Comparison of ENCODE assay signal across 8 mouse cellular contexts in genomic region chr6:85380901-85381647, GRCm38 (mm10). TPM values are rescaled to one million over a fixed set of nuclear protein-coding genes. Genes with fewer than 3 reads are reported as not detected.
DNase-seq lines count a peak whose midpoint lies in the region; ATAC-seq and TF ChIP-seq lines count a peak whose summit lies in the region.

No protein-coding gene starts in this region.

- peak overlapping the region; percentile 65 for H3K9ac ChIP-seq in ES-Bruce4 (ENCODE audit: low read depth, poor library complexity, severe bottlenecking)
- 0 out of 2 replicates have a peak overlapping the region, but pooled peaks have one; percentile 2 for H3K9ac ChIP-seq in liver, postnatal 0 days (replicated peaks)

- peak overlapping the region; percentile 68 for H3K4me2 ChIP-seq in liver, postnatal 0 days (ENCODE audit: low read depth, low read length)

- peak; percentile 78 for ATAC-seq in granulocyte monocyte progenitor cell, adult 5-6 weeks (replicated peaks; ENCODE audit: poor library complexity, severe bottlenecking)
- ATAC-seq in liver, postnatal 0 days: 0 out of 2 replicates have a peak, but pooled peaks have one; percentile 19

- no peaks in the 10 kb centered on the region for H3K27me3 ChIP-seq in ES-Bruce4 (ENCODE audit: control insufficient read depth, insufficient read depth, low read length, poor library complexity, severe bottlenecking)
- H3K27me3 ChIP-seq in liver, postnatal 0 days (ENCODE audit: insufficient read depth, low read length): no peaks in the 10 kb centered on the region

- peak overlapping the region; percentile 28; the same call in 1 of the 2 replicates for H3K27ac ChIP-seq in gastrocnemius, adult 2 months
- H3K27ac ChIP-seq in ES-Bruce4 (ENCODE audit: insufficient read depth, low read length): peak overlapping the region; percentile 61
- H3K27ac ChIP-seq in liver, postnatal 0 days (ENCODE audit: low read depth): no peak overlapping the region

- no peak for DNase-seq in gastrocnemius, adult 2 months
- DNase-seq in gastrocnemius, adult 8-10 months (ENCODE audit: low spot score in 2 of 2): no peak
- DNase-seq in liver, postnatal 0 days: no peak
- peak; percentile 11 to 22 for DNase-seq in thymus, postnatal 36 days
- DNase-seq in left cerebral cortex, adult 9 months (ENCODE audit: low spot score in 2 of 2): no peak
- DNase-seq in adipocyte (ENCODE audit: low spot score): no peak

- no peak for TF ChIP-seq CTCF in gastrocnemius, adult 2 months (IDR thresholded peaks at IDR 0.05)
- TF ChIP-seq CTCF in ES-Bruce4 (IDR thresholded peaks at IDR 0.05; ENCODE audit: low read depth, low read length): no peak
- no peak for TF ChIP-seq CTCF in liver, postnatal 0 days (IDR thresholded peaks at IDR 0.05; ENCODE audit: low read depth)

- 0 out of 2 replicates have a peak, but pooled peaks have one; percentile 31 for TF ChIP-seq EP300 in ES-Bruce4 (IDR thresholded peaks at IDR 0.05; ENCODE audit: insufficient read depth, low read depth, low read length)
- TF ChIP-seq EP300 in liver, postnatal 0 days (IDR thresholded peaks at IDR 0.05; ENCODE audit: low read depth): no peak

- no peak for TF ChIP-seq POLR2A in ES-Bruce4 (IDR thresholded peaks at IDR 0.05; ENCODE audit: insufficient read depth, low read length)

- WGBS in liver, postnatal 0 days (ENCODE audit: insufficient replicate concordance): 23% methylated on average over 16 of the region's 17 CpGs

- H3K9me3 ChIP-seq in ES-Bruce4 (replicated peaks; ENCODE audit: control insufficient read depth, insufficient read depth, low read length, poor library complexity, severe bottlenecking): no peaks in the 10 kb centered on the region
- no peaks in the 10 kb centered on the region for H3K9me3 ChIP-seq in liver, postnatal 0 days (ENCODE audit: low read length)

- no peaks in the 10 kb centered on the region for H3K4me1 ChIP-seq in ES-Bruce4 (ENCODE audit: control insufficient read depth, insufficient read depth, low read length)
- H3K4me1 ChIP-seq in liver, postnatal 0 days (ENCODE audit: insufficient read depth): peaks cover 10% of the 10 kb centered on the region

- peak overlapping the region; percentile 47 for H3K4me3 ChIP-seq in gastrocnemius, adult 2 months
- peak overlapping the region; percentile 80 for H3K4me3 ChIP-seq in ES-Bruce4 (ENCODE audit: low read depth, low read length)
- H3K4me3 ChIP-seq in liver, postnatal 0 days (ENCODE audit: low read depth, low read length): no peak overlapping the region

- intact Hi-C loops in gastrocnemius, adult 2 months (cut with DNase I): loop anchor here (1.0 kb wide), 1 partner anchor 35 kb away; no protein-coding TSS in a partner anchor

- no peaks in the 10 kb centered on the region for H3K36me3 ChIP-seq in ES-Bruce4 (ENCODE audit: control insufficient read depth, insufficient read depth, low read length, poor library complexity, severe bottlenecking)
- no peaks in the 10 kb centered on the region for H3K36me3 ChIP-seq in liver, postnatal 0 days (replicated peaks; ENCODE audit: insufficient read depth, low read length)

RNA-seq across cellular contexts. Expression of gene Rab11fip5, which starts 6.6 kb away (rescaled TPM):
- total RNA-seq in gastrocnemius, adult 2 months (2021): 10 to 100 TPM; 24.2 to 28.2 TPM
- total RNA-seq in gastrocnemius, adult 8-10 months (2022): 10 to 100 TPM; 23.8 to 35.6 (median 30.0) TPM
- 15.8 and 18.3 TPM in 2 replicates for polyA plus RNA-seq in ES-Bruce4 (2011; ENCODE audit: insufficient read depth, insufficient read length, low read depth, missing spikeins)
- total RNA-seq in granulocyte monocyte progenitor cell, adult 5-6 weeks (2014; fragmentation: Nextera tagmentation): 5.4 TPM in 2 replicates
- 3.2 and 3.6 TPM in 2 replicates for total RNA-seq in granulocyte monocyte progenitor cell, adult 5-6 weeks (2017)
- polyA plus RNA-seq in liver, postnatal 0 days (2015; fragmentation: Nextera tagmentation; extraction: Ambion mirVana): 1.1 TPM in 2 replicates

RNA-seq across cellular contexts. Expression of gene Noto, which starts 42.6 kb away (rescaled TPM):
- total RNA-seq in gastrocnemius, adult 2 months (2021): not detected
- not detected for total RNA-seq in gastrocnemius, adult 8-10 months (2022)
- not detected in 2 replicates for polyA plus RNA-seq in ES-Bruce4 (2011; ENCODE audit: insufficient read depth, insufficient read length, low read depth, missing spikeins)
- not detected in 2 replicates for total RNA-seq in granulocyte monocyte progenitor cell, adult 5-6 weeks (2014; fragmentation: Nextera tagmentation)
- total RNA-seq in granulocyte monocyte progenitor cell, adult 5-6 weeks (2017): not detected in 2 replicates
- polyA plus RNA-seq in liver, postnatal 0 days (2015; fragmentation: Nextera tagmentation; extraction: Ambion mirVana): not detected in 2 replicates

RNA-seq across cellular contexts. Expression of gene Sfxn5, which starts 47.9 kb away (rescaled TPM):
- total RNA-seq in gastrocnemius, adult 2 months (2021): 1 to 10 TPM; 5.9 to 7.3 TPM
- total RNA-seq in gastrocnemius, adult 8-10 months (2022): 1 to 10 TPM; 4.2 to 6.0 (median 5.5) TPM
- polyA plus RNA-seq in ES-Bruce4 (2011; ENCODE audit: insufficient read depth, insufficient read length, low read depth, missing spikeins): 6.0 and 7.9 TPM in 2 replicates
- total RNA-seq in granulocyte monocyte progenitor cell, adult 5-6 weeks (2014; fragmentation: Nextera tagmentation): 0.92 and 2.1 TPM in 2 replicates
- 0.93 and 2.0 TPM in 2 replicates for total RNA-seq in granulocyte monocyte progenitor cell, adult 5-6 weeks (2017)
- polyA plus RNA-seq in liver, postnatal 0 days (2015; fragmentation: Nextera tagmentation; extraction: Ambion mirVana): 3.1 and 3.3 TPM in 2 replicates

RNA-seq across cellular contexts. Expression of gene Smyd5, which starts 50.7 kb away (rescaled TPM):
- total RNA-seq in gastrocnemius, adult 2 months (2021): 1 to 10 TPM; 8.6 TPM
- total RNA-seq in gastrocnemius, adult 8-10 months (2022): 1 to 10 TPM; 8.4 to 9.6 (median 8.4) TPM
- polyA plus RNA-seq in ES-Bruce4 (2011; ENCODE audit: insufficient read depth, insufficient read length, low read depth, missing spikeins): 42.3 and 44.4 TPM in 2 replicates
- 54.1 and 64.2 TPM in 2 replicates for total RNA-seq in granulocyte monocyte progenitor cell, adult 5-6 weeks (2014; fragmentation: Nextera tagmentation)
- total RNA-seq in granulocyte monocyte progenitor cell, adult 5-6 weeks (2017): 50.5 and 56.3 TPM in 2 replicates
- polyA plus RNA-seq in liver, postnatal 0 days (2015; fragmentation: Nextera tagmentation; extraction: Ambion mirVana): 9.6 and 11.3 TPM in 2 replicates

Comparison
In these comparisons a context has a peak if more than half of its experiments do, and no peak if none do; other contexts are left out.
1. DNase-seq: peak in thymus, postnatal 36 days (2 of 2); none in gastrocnemius, adult 2 months (single experiment), gastrocnemius, adult 8-10 months (0 of 2), liver, postnatal 0 days (single experiment), left cerebral cortex, adult 9 months (0 of 2) and adipocyte (single experiment).